Mouse (Mus musculus) embryonic facial prominence, embryonic 12.5 days (tissue): ENCODE measurements around the gene Sgca. TPM values are rescaled to one million over a fixed set of nuclear protein-coding genes. Genes with fewer than 3 reads are reported as not detected.

Source experiments
- ATAC-seq: fragments of 200-750 bp; cut with Nextera tagmentation; 2 replicates; pipeline ENCODE4 v1.8.0; 2017; ENCODE audit not compliant: insufficient number of reproducible peaks, insufficient read depth, low FRiP score, low TSS enrichment
- H3K27ac ChIP-seq: fragments of 300-500 bp; sonication (generic); 2 replicates; pipeline ENCODE4 v1.5.1; 2016; ENCODE audit warnings: mild to moderate bottlenecking
- H3K27me3 ChIP-seq: fragments of 300-500 bp; sonication (generic); 2 replicates; pipeline ENCODE4 v1.6.1; 2016; ENCODE audit warnings: mild to moderate bottlenecking, moderate library complexity
- H3K36me3 ChIP-seq: fragments of 300-500 bp; sonication (generic); 2 replicates; pipeline ENCODE4 v1.6.1; 2016; ENCODE audit warnings: mild to moderate bottlenecking
- H3K4me1 ChIP-seq: fragments of 300-500 bp; sonication (generic); 2 replicates; pipeline ENCODE4 v1.6.1; 2016
- H3K4me2 ChIP-seq: fragments of 300-500 bp; sonication (generic); replicated peaks from 2 replicates; pipeline ENCODE4 v1.6.1; 2016; ENCODE audit warnings: mild to moderate bottlenecking, moderate library complexity
- H3K4me3 ChIP-seq: fragments of 300-500 bp; sonication (generic); 2 replicates; pipeline ENCODE4 v1.5.1; 2016; ENCODE audit warnings: mild to moderate bottlenecking
- H3K9ac ChIP-seq: fragments of 300-500 bp; sonication (generic); 2 replicates; pipeline ENCODE4 v1.6.1; 2016; ENCODE audit warnings: mild to moderate bottlenecking, moderate library complexity
- H3K9me3 ChIP-seq: fragments of 300-500 bp; sonication (generic); 2 replicates; pipeline ENCODE4 v1.6.1; 2016; ENCODE audit warnings: mild to moderate bottlenecking, moderate library complexity
- WGBS: fragments of 180-500 bp; shearing (Covaris S2); methylation state at CpG from one replicate; pipeline ENCODE4 v1.1.7; 2016; 5-methylcytosine and 5-hydroxymethylcytosine counted together
- polyA plus RNA-seq: library from polyadenylated mRNA; unstranded; fragments of >200 nt; fragmentation: Nextera tagmentation; extraction: Ambion mirVana; gene quantifications from 2 replicates; pipeline ENCODE4 v1.2.1, GENCODE M21; 2016

Gene Sgca
- polyA plus RNA-seq, 1 experiment from 2014 or later, result 1.8 TPM

DNA sequence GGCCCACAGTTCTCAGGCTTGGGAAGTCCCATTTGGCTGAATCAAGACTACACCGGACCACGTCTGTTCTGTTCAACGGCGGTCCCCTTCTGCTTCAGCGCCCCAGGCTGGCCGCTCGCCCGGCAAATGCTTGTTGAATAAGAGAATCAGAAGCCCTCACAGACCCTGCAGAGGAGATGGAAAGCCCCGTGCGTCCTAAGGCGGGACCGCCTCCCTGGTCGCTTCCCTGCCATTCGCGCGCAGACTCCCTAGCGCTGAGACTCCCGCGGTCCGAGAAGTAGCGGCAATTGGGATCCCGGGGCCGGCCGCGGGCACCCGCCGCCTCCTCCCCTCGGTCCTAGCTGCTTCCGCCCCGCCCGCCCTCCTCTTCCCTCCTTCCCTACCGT lies 33.5 kb upstream of the Sgca start, which contains the start of gene Samd14:
Samd14 (plus strand) TSS at position 251 of the 386 bp plus-strand sequence.
- H3K4me1 ChIP-seq, result peaks cover 57% of the 10 kb centered on the region
- no peaks in the 10 kb centered on the region for H3K27me3 ChIP-seq
- WGBS, result under 1% methylated on average over 31 of the region's 32 CpGs
- peak; percentile 53 for ATAC-seq
- no peaks in the 10 kb centered on the region for H3K9me3 ChIP-seq
- H3K4me3 ChIP-seq, result peak within 1 kb of the TSS; percentile 72
- H3K27ac ChIP-seq, result peak within 1 kb of the TSS; percentile 96
- H3K4me2 ChIP-seq, result peak within 1 kb of the TSS; percentile 78
- peaks cover 23% of the 10 kb centered on the region for H3K36me3 ChIP-seq
- H3K9ac ChIP-seq, result peak within 1 kb of the TSS; percentile 96

DNA sequence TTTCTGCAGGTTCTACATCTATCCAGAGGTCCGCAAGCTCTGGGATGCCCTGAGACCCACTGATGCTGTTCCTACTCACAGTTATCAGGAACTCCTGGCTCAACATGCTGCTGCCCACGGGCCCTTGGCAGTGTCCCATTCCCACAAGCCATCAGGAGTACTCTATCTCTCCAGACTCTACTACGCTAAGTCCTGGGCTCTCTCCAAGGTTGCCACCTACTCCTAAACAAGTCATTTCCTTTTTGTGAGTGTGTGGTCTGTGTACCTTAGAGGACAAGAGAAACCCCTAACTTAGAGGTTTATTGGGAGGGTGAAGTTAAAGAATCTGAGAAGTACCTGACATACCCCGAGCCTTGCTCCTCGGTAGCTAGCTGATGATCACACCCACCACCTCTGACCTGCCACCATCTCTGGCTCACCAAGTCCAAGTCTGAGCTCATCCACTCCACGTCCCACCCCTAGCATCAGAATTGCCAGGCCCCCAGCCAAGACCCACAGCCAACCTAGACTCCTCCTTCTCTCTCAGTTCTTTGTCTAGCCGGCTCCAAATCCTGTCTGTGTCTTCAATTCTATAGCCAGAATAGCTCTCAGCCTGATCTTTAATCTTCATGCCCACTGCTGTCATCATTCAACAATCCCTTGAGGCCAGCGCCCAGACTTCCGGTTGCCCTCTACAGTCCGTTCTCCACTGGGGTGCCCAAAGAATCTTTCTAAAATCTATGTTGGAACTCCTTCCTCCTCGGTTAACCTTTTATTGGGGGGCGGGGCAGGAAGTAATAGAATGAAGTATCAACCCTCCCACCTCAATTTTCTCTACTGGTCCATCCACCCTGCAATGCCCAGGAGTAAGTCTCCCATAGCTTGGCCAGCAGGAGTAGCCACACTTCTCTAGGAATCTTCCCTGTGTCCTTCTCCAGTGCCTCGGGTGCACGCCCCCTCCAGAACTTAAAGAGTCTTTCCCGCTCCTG lies 32.8 kb upstream of the Sgca start:
- 34% methylated on average over 15 of the region's 15 CpGs for WGBS
- Histone ChIP-seq H3K27ac (peak overlapping the region; percentile 96), H3K9me3 (no peaks in the 10 kb centered on the region), H3K27me3 (no peaks in the 10 kb centered on the region), H3K4me3 (peak overlapping the region; percentile 72), H3K36me3 (peaks cover 23% of the 10 kb centered on the region), H3K9ac (peak overlapping the region; percentile 96), H3K4me1 (peaks cover 56% of the 10 kb centered on the region), H3K4me2 (peak overlapping the region; percentile 78)
- ATAC-seq, result peak; percentile 29

DNA sequence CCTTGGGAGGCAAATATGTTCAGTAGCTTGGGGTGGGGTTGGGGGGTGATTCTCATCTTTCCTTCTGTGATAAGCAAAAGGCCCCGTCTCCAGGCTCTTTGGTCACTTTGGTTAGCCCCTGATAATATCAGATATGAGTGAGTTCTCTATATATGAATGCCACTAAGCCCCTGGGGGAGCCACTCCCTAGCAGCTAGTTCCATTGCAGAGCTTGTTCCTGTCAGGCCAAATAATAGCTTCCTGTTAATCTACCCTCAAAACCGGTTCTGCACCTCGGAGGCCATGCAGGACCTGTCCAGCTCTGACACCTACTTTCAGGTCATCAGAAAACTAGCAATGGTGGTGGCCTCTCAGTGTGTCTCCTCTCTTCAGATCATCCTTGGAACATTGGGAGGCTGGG lies 31.3 kb upstream of the Sgca start:
- no peak overlapping the region; the same call in 1 of the 2 replicates for H3K4me3 ChIP-seq
- peak overlapping the region; percentile 56; the same call in 1 of the 2 replicates for H3K4me2 ChIP-seq

DNA sequence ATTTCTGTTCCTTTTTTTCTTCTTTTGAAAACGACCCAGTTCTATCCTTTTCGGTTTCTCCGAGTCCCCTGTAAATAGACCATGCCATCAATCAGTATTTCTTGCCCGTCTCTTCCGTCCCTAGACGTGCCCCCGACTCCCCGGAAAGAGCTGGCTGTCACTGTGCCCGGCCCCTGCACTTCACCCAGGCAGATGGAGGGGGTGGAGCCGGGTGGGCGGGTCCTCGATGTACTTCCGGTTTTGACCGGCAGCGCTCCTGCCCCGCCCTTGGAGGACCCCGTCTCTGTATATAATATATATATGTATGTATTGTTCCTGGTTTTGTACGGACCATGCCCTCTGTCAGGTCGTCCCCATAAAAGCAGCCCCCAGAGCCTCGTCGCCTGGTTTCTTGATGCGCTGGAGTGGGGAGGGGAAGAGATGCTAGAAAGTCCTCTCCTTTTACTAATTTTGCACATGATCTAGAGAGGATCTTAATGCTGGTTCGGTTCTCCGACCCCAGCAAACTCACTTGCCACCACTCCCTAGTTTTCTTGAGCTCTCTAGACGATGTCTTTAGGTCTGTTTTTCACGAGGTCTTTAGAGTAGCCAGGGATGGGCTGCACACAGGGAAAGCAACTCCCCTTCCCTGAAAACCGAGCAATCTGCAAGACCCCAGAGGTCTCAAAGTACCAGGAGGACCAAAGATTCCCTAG lies 30.5 kb upstream of the Sgca start:
- Histone ChIP-seq H3K4me2 (peak overlapping the region; percentile 56), H3K27me3 (no peaks in the 10 kb centered on the region), H3K36me3 (peaks cover 38% of the 10 kb centered on the region), H3K4me3 (peak overlapping the region; percentile 35), H3K27ac (peak overlapping the region; percentile 64), H3K4me1 (peaks cover 39% of the 10 kb centered on the region), H3K9me3 (no peaks in the 10 kb centered on the region), H3K9ac (peak overlapping the region; percentile 46; the same call in 1 of the 2 replicates)
- peak; percentile 37; the same call in 1 of the 2 replicates for ATAC-seq
- WGBS, result 2% methylated on average over 27 of the region's 27 CpGs

More for the DNA sequence above, 31.3 kb upstream of the Sgca start:
- Histone ChIP-seq H3K9ac (peak overlapping the region; percentile 46; the same call in 1 of the 2 replicates), H3K4me1 (peaks cover 46% of the 10 kb centered on the region), H3K9me3 (no peaks in the 10 kb centered on the region), H3K27me3 (no peaks in the 10 kb centered on the region), H3K27ac (peak overlapping the region; percentile 64; the same call in 1 of the 2 replicates), H3K36me3 (peaks cover 30% of the 10 kb centered on the region)
- ATAC-seq, result no peak
- 78% methylated on average over 3 of the region's 3 CpGs for WGBS

DNA sequence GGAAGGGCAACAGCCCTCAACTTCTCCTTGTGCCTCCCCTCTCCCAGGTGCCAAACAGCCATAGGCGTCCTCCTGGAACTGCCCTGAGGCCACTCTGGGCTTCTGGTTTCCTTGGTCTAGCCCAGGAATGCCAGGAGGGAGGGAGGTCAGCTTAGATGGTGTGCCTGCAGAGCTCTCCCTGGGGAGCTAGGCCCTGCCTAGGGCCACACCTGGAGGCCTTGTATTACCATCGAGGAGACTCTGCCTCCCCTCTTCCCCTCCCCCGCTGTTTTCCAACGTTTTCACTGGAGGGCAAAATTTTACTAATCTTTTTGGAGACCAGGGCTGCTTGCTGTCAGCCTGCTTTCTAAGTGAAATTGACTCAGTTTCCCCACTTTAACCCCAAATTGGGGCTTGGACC lies 29.9 kb upstream of the Sgca start:
- peak overlapping the region; percentile 64 for H3K27ac ChIP-seq
- H3K27me3 ChIP-seq, result no peaks in the 10 kb centered on the region
- peak overlapping the region; percentile 35; the same call in 1 of the 2 replicates for H3K4me3 ChIP-seq
- ATAC-seq, result no peak
- peaks cover 33% of the 10 kb centered on the region for H3K4me1 ChIP-seq
- no peak overlapping the region for H3K9ac ChIP-seq
- H3K9me3 ChIP-seq, result no peaks in the 10 kb centered on the region
- peaks cover 43% of the 10 kb centered on the region for H3K36me3 ChIP-seq
- WGBS, result 19% methylated on average over 4 of the region's 4 CpGs
- H3K4me2 ChIP-seq, result peak overlapping the region; percentile 56

DNA sequence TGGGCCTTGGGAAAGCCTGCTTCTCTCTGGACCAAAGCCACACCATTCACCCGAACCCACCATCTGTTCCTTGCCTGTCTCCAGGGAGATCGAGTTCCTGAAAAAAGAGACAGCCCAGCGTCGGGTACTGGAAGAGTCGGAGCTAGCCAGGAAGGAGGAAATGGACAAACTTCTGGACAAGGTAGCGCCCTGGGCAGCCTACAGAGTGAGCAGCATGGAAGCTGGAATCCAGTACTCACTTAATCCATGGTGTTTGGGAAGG lies 28.7 kb upstream of the Sgca start:
- WGBS, result 47% methylated on average over 6 of the region's 6 CpGs

DNA sequence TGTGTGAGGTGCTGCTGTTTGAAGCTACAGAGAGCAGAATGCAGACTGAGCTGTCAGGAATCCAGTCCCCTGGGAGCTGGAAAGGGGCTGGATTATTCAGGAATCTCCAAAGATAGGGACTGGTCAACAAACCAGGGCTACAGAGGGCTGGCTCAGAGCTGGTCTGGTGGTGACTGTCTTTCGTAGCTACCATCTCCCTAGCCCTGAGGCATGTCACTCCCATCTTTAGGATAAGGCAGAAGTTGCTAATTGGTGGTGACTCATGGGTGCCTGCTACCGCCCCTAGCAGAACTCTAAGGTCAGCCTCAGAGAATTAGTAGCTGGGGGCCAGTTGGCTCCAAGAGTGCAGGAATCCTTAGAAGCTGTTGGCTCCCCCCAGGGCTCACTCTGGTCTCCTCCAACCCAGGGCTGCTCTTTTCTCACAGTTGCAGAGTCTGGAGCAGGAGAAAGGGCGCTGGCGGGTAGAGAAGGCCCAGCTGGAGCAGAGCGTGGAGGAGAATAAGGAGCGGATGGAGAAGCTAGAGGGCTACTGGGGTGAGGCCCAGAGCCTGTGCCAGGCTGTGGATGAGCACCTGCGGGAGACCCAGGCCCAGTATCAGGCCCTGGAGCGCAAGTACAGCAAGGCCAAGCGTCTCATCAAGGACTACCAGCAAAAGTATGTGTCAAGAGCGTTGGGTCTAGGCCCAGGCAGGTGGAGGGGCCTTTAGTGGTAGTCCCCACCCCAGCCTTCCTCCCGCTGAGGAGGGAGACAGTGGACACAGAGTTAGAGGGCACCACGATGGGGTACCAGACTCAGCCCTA lies 28.2 kb upstream of the Sgca start:
- no peak for ATAC-seq
- H3K27me3 ChIP-seq, result no peaks in the 10 kb centered on the region
- no peaks in the 10 kb centered on the region for H3K9me3 ChIP-seq
- no peak overlapping the region; the same call in 1 of the 2 replicates for H3K9ac ChIP-seq
- peaks cover 46% of the 10 kb centered on the region for H3K4me1 ChIP-seq
- WGBS, result 81% methylated on average over 12 of the region's 12 CpGs
- H3K36me3 ChIP-seq, result peaks cover 59% of the 10 kb centered on the region
- no peak overlapping the region for H3K4me2 ChIP-seq
- H3K27ac ChIP-seq, result 0 out of 2 replicates have a peak overlapping the region, but pooled peaks have one; percentile 9
- no peak overlapping the region for H3K4me3 ChIP-seq

More for the DNA sequence above, 28.7 kb upstream of the Sgca start:
- no peak overlapping the region for H3K4me2 ChIP-seq
- no peak overlapping the region for H3K27ac ChIP-seq
- no peak for ATAC-seq
- no peak overlapping the region; the same call in 1 of the 2 replicates for H3K9ac ChIP-seq
- peaks cover 54% of the 10 kb centered on the region for H3K36me3 ChIP-seq
- H3K4me1 ChIP-seq, result peaks cover 43% of the 10 kb centered on the region
- H3K9me3 ChIP-seq, result no peaks in the 10 kb centered on the region
- no peaks in the 10 kb centered on the region for H3K27me3 ChIP-seq
- no peak overlapping the region for H3K4me3 ChIP-seq

DNA sequence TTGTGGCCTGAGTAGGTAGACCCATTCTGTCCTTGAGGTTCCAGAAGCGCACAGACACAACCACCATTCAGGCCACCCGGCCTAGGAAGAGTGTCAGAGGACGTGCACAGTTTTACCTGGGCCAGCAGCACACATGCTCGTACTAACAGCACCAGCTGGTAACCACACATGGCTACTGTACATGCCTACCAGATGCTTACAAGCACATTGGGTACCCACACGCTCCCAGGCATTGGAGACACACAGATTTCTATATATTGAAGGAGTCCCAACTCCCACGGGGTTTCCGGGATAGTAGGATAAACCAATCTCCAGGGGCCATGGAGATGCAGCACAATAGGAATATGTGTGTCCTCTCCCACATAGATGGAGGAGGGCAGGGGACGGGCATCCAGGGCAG lies 26.6 kb upstream of the Sgca start:
- Histone ChIP-seq H3K4me1 (peaks cover 36% of the 10 kb centered on the region), H3K4me3 (no peak overlapping the region), H3K9me3 (no peaks in the 10 kb centered on the region), H3K27me3 (no peaks in the 10 kb centered on the region), H3K27ac (no peak overlapping the region), H3K4me2 (no peak overlapping the region), H3K9ac (no peak overlapping the region), H3K36me3 (peaks cover 76% of the 10 kb centered on the region)
- ATAC-seq, result no peak
- WGBS, result 93% methylated on average over 8 of the region's 8 CpGs

DNA sequence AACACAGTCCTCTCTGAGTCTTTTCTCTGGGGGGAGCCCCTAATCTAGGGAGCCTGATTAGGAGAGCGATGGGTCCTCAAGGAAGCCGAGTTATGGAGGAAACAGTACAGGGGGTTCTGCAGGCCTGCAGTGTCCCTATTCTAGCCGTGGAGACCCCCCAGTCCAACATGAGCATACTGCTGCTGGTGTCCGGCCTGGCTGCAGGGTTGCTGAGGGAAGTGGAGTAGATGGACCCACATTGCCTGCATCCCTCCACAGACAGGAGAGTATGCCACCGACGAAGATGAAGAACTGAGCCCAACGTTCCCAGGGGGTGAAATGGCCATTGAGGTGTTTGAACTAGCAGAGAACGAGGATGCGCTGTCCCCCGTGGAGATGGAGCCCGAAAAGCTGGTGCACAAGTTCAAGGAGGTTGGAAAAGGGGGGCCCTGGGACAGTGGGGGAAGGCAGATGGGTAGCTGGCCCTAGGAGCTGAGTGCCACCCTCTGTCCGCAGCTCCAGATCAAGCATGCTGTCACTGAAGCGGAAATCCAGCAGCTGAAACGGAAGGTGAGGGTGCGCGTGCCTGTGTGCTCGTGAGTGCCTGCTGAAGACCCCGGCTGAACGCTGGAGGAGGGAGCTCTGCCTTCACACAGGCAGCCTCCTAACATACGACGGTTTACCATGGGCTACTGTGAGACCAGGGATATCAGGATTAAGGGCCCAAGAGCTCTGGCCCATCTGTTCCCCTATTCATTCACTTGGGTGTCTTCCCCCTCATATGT lies 25.6 kb upstream of the Sgca start:
- Histone ChIP-seq H3K9ac (no peak overlapping the region), H3K36me3 (peaks cover 85% of the 10 kb centered on the region), H3K27ac (no peak overlapping the region), H3K9me3 (no peaks in the 10 kb centered on the region), H3K4me3 (no peak overlapping the region), H3K27me3 (no peaks in the 10 kb centered on the region), H3K4me1 (peaks cover 27% of the 10 kb centered on the region), H3K4me2 (no peak overlapping the region)
- ATAC-seq, result no peak
- WGBS, result 89% methylated on average over 21 of the region's 21 CpGs

DNA sequence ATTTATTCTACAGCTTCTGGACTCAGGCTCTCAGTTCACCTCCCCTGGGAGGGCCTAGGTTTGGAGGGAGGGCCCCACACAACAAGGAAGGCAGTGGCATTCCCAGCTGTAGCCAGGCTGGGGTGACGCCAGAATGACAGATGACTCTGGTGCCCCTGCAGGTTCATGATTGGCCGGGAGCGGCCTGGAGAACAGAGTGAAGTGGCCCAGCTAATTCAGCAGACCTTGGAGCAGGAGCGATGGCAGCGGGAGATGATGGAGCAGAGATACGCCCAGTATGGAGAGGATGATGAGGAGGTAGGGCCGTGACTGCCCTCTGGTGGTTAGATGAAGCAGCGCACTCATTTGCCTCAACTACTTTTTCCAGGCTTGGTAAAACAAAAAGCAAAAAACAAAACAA lies 24.9 kb upstream of the Sgca start:
- WGBS, result 3% methylated on average over 8 of the region's 8 CpGs
- no peaks in the 10 kb centered on the region for H3K9me3 ChIP-seq
- peak overlapping the region; percentile 37 for H3K27ac ChIP-seq
- H3K9ac ChIP-seq, result no peak overlapping the region
- ATAC-seq, result peak; percentile 32; the same call in 1 of the 2 replicates
- H3K4me2 ChIP-seq, result peak overlapping the region; percentile 18; the same call in 1 of the 2 replicates
- no peaks in the 10 kb centered on the region for H3K27me3 ChIP-seq
- peaks cover 23% of the 10 kb centered on the region for H3K4me1 ChIP-seq
- H3K36me3 ChIP-seq, result peaks cover 91% of the 10 kb centered on the region
- no peak overlapping the region for H3K4me3 ChIP-seq
